In the genomic region with DNA sequence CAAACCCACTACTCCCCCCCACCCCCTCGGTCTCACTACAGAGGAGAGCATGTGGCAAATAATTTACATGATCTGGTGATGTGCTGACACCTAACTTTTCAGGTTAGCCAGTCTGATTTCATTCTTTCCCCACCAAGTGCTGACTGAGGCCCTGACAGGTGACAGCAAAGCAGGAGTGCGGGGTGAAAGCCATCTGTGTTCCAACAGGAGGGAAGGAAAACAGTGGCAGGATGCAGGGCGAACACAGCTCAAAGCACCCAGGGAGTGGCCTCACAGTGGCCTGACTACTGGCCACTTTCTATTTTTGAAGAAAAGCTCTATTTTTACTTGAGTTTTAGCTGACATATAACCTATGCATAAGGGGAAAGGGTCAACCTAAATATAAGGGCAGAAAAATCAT, we compare ENCODE assay signal across 25 mouse cellular contexts. TPM values are rescaled to one million over a fixed set of nuclear protein-coding genes. Genes with fewer than 3 reads are reported as not detected.
A peak's percentile ranks its signal among the peaks of the same experiment; 100 is the strongest.
DNase-seq lines count a peak whose midpoint lies in the region; TF ChIP-seq lines count a peak whose summit lies in the region.
"Had no signal": no experiment of that assay in that cellular context is flagged by ENCODE, and none has a peak within 500 bp of the region (broad histone marks: within the 10 kb centered on the region; RNA-seq: fewer than 3 reads in every experiment).

No protein-coding gene starts in this region.

- peak; percentile 31 to 54 for DNase-seq in cerebellum, adult 2 months
- no peak for DNase-seq in cerebellum, adult 11 months
- peak; percentile 23 for DNase-seq in kidney, postnatal 10 days
- no peak for DNase-seq in kidney, adult 9 months
- DNase-seq in brain, embryonic 14.5 days (ENCODE audit: low read depth) = peak; percentile 20
- no peak for DNase-seq in midbrain, embryonic 10.5 days (ENCODE audit: low spot score)
- DNase-seq: adrenal gland, adult 2 months; adrenal gland, postnatal 14 days; cerebellum, adult 11-12 months; embryo, embryonic 11 days; gastrocnemius, postnatal 25 days; heart, adult 18-20 months; heart, postnatal 10 days; heart, postnatal 36 days; kidney, adult 18-20 months had no signal

- TF ChIP-seq CTCF in cerebellum, adult 2 months (IDR thresholded peaks at IDR 0.05; ENCODE audit: borderline replicate concordance, insufficient read depth, low read depth, low read length) = no peak
- no peak for TF ChIP-seq CTCF in brain, embryonic 14.5 days (IDR thresholded peaks at IDR 0.05; ENCODE audit: borderline replicate concordance, extremely low read depth, insufficient read depth, insufficient read length)

- TF ChIP-seq POLR2A in cerebellum, adult 2 months (IDR thresholded peaks at IDR 0.05; ENCODE audit: borderline replicate concordance, insufficient read depth, low read length) = no peak
- no peak for TF ChIP-seq POLR2A in brain, embryonic 14.5 days (IDR thresholded peaks at IDR 0.05; ENCODE audit: borderline replicate concordance, extremely low read depth, insufficient read depth, insufficient read length, poor library complexity, severe bottlenecking)

- H3K9me3 ChIP-seq in midbrain, embryonic 10.5 days (replicated peaks) = no peaks in the 10 kb centered on the region
- H3K9me3 ChIP-seq: embryonic facial prominence, embryonic 10.5 days; embryonic facial prominence, embryonic 13.5 days; forebrain, embryonic 12.5 days; forebrain, embryonic 15.5 days; heart, embryonic 12.5 days; heart, embryonic 15.5 days; hindbrain, embryonic 10.5 days; hindbrain, embryonic 13.5 days; intestine, embryonic 15.5 days had no signal

- H3K4me1 ChIP-seq in cerebellum, adult 2 months (ENCODE audit: control insufficient read depth, insufficient read depth, low read length) = peaks cover 15% of the 10 kb centered on the region
- no peaks in the 10 kb centered on the region for H3K4me1 ChIP-seq in midbrain, embryonic 10.5 days
- H3K4me1 ChIP-seq: embryonic facial prominence, embryonic 13.5 days; forebrain, embryonic 15.5 days; hindbrain, embryonic 10.5 days; intestine, embryonic 15.5 days had no signal

- H3K36me3 ChIP-seq in midbrain, embryonic 10.5 days = peaks cover 57% of the 10 kb centered on the region

- no peaks in the 10 kb centered on the region for H3K27me3 ChIP-seq in cerebellum, adult 2 months (ENCODE audit: control insufficient read depth, insufficient read depth, low read length)
- no peaks in the 10 kb centered on the region for H3K27me3 ChIP-seq in midbrain, embryonic 10.5 days (ENCODE audit: low read depth, poor library complexity, severe bottlenecking)
- H3K27me3 ChIP-seq: embryonic facial prominence, embryonic 13.5 days; forebrain, embryonic 12.5 days; forebrain, embryonic 15.5 days; heart, embryonic 12.5 days; heart, embryonic 15.5 days; hindbrain, embryonic 13.5 days; intestine, embryonic 15.5 days had no signal

- 15% methylated on average over 3 of the region's 3 CpGs for WGBS in cerebellum, adult 2 months
- 87% methylated on average over 3 of the region's 3 CpGs for WGBS in midbrain, embryonic 10.5 days

- no peak overlapping the region for H3K4me3 ChIP-seq in cerebellum, adult 2 months (replicated peaks; ENCODE audit: insufficient read depth, low read depth, low read length)
- no peak overlapping the region for H3K4me3 ChIP-seq in midbrain, embryonic 10.5 days
- H3K4me3 ChIP-seq: embryonic facial prominence, embryonic 10.5 days; embryonic facial prominence, embryonic 13.5 days; erythroblast, embryonic 14.5 days; forebrain, embryonic 12.5 days; forebrain, embryonic 15.5 days; heart, embryonic 12.5 days; heart, embryonic 15.5 days; hindbrain, embryonic 10.5 days; hindbrain, embryonic 13.5 days; intestine, embryonic 15.5 days had no signal

- H3K27ac ChIP-seq in cerebellum, adult 2 months (ENCODE audit: insufficient read depth, low read length) = no peak overlapping the region; the same call in 1 of the 2 replicates
- H3K27ac ChIP-seq in midbrain, embryonic 10.5 days (replicated peaks) = no peak overlapping the region
- H3K27ac ChIP-seq: embryonic facial prominence, embryonic 10.5 days; embryonic facial prominence, embryonic 13.5 days; forebrain, embryonic 12.5 days; forebrain, embryonic 15.5 days; heart, embryonic 15.5 days; hindbrain, embryonic 10.5 days; hindbrain, embryonic 13.5 days; intestine, embryonic 15.5 days had no signal

RNA-seq across cellular contexts. Expression of a gene that starts 15.4 kb away (rescaled TPM):
- 117 and 122 TPM in 2 replicates for polyA plus RNA-seq in cerebellum, adult 2 months (2012; rRNA removed)
- 65.5 and 72.6 TPM in 2 replicates for polyA plus RNA-seq in brain, embryonic 14.5 days (2012; rRNA removed)
- polyA plus RNA-seq in midbrain, embryonic 10.5 days (2016; fragmentation: Nextera tagmentation; extraction: Ambion mirVana) = 77.8 and 77.9 TPM in 2 replicates

RNA-seq across cellular contexts. Expression of a gene that starts 15.7 kb away (rescaled TPM):
- polyA plus RNA-seq in cerebellum, adult 2 months (2012; rRNA removed) = 27.0 and 32.0 TPM in 2 replicates
- polyA plus RNA-seq in brain, embryonic 14.5 days (2012; rRNA removed) = 28.2 and 41.3 TPM in 2 replicates
- polyA plus RNA-seq in midbrain, embryonic 10.5 days (2016; fragmentation: Nextera tagmentation; extraction: Ambion mirVana) = 3.3 and 3.5 TPM in 2 replicates

Comparison
In these comparisons a context has a peak if more than half of its experiments do, and no peak if none do; other contexts are left out.
1. DNase-seq: peak in cerebellum, adult 2 months (2 of 2), kidney, postnatal 10 days (single experiment) and brain, embryonic 14.5 days (single experiment); none in cerebellum, adult 11 months (single experiment), kidney, adult 9 months (single experiment) and midbrain, embryonic 10.5 days (single experiment).